21 mouse cellular contexts compared by ENCODE assay signal in genomic region chr4:155823443-155823842, GRCm38 (mm10).
"Had no signal": no experiment of that assay in that cellular context is flagged by ENCODE, and none has a peak within 500 bp of the region (broad histone marks: within the 10 kb centered on the region; RNA-seq: fewer than 3 reads in every experiment).

No protein-coding gene starts in this region.

- DNase-seq: kidney, adult 8-10 months; kidney, postnatal 10 days; kidney, postnatal 36 days; liver, postnatal 0 days; lung, embryonic 14.5 days; right cerebral cortex, adult 18-20 months; right cerebral cortex, postnatal 14 days; right cerebral cortex, postnatal 4 days; spleen, adult 18-20 months; thymus, postnatal 25 days had no signal

- H3K4me2 ChIP-seq: kidney, embryonic 15.5 days; limb, embryonic 15.5 days; liver, embryonic 11.5 days; lung, embryonic 14.5 days; midbrain, embryonic 12.5 days; midbrain, embryonic 15.5 days; neural tube, embryonic 12.5 days; neural tube, embryonic 15.5 days; stomach, embryonic 15.5 days had no signal

- H3K27ac ChIP-seq: kidney, embryonic 15.5 days; limb, embryonic 15.5 days; liver, embryonic 14.5 days; macrophage; midbrain, embryonic 12.5 days; midbrain, embryonic 15.5 days; neural tube, embryonic 12.5 days; neural tube, embryonic 15.5 days; stomach, embryonic 15.5 days had no signal

- H3K27me3 ChIP-seq: kidney, embryonic 15.5 days; limb, embryonic 15.5 days; midbrain, embryonic 12.5 days; midbrain, embryonic 15.5 days; neural tube, embryonic 12.5 days; neural tube, embryonic 15.5 days; stomach, embryonic 15.5 days had no signal

- ATAC-seq: liver, postnatal 0 days; lung, postnatal 0 days; midbrain, embryonic 15.5 days had no signal

- H3K9me3 ChIP-seq: kidney, embryonic 15.5 days; limb, embryonic 15.5 days; midbrain, embryonic 12.5 days; midbrain, embryonic 15.5 days; neural tube, embryonic 12.5 days; neural tube, embryonic 15.5 days; stomach, embryonic 15.5 days had no signal

- H3K9ac ChIP-seq: kidney, embryonic 15.5 days; limb, embryonic 15.5 days; liver, embryonic 14.5 days; liver, postnatal 0 days; lung, embryonic 14.5 days; midbrain, embryonic 12.5 days; midbrain, embryonic 15.5 days; neural tube, embryonic 12.5 days; neural tube, embryonic 15.5 days; stomach, embryonic 15.5 days had no signal

- H3K4me3 ChIP-seq: kidney, embryonic 15.5 days; limb, embryonic 15.5 days; midbrain, embryonic 12.5 days; midbrain, embryonic 15.5 days; neural tube, embryonic 12.5 days; neural tube, embryonic 15.5 days; stomach, embryonic 15.5 days had no signal

- H3K4me1 ChIP-seq: kidney, embryonic 15.5 days; limb, embryonic 15.5 days; midbrain, embryonic 12.5 days; midbrain, embryonic 15.5 days; neural tube, embryonic 12.5 days; neural tube, embryonic 15.5 days; stomach, embryonic 15.5 days had no signal
